Mouse (Mus musculus) E14TG2a.4 (cell line): Measurements from ENCODE around the gene D330045A20Rik.

Experiments used
- CTCF ChIP-seq: conservative IDR thresholded peaks from 2 replicates; pipeline ENCODE4 v1.5.1; 2014; ENCODE audit warnings: low read length
- NANOG ChIP-seq: IDR thresholded peaks from 2 replicates; pipeline ENCODE4 v1.6.1; 2014; ENCODE audit warnings: borderline replicate concordance, low read length, mixed read lengths
- POU5F1 ChIP-seq: IDR thresholded peaks from 2 replicates; pipeline ENCODE4 v1.6.1; 2014; ENCODE audit warnings: low read length, borderline replicate concordance

DNA sequence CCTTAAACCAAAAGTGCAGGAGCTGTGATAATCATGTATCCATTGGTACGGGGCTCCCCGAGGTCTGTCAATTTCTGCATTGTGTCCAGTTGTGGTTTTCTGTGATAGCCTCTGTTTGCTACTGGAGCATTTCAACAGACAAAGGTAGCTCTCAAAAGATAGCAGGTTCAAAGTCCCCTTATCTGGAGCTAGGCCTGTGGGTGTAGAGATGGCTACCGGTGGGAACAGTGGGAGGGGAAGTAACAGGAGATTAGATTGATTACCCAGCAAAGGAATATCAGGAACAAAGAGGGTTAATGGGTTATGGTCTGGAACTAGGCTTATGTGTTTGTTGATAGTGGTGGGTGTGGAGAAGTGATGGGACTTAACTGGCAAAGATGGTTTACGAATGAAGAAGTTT lies 46.8 kb downstream of the D330045A20Rik start:
- TF ChIP-seq CTCF (no peak), NANOG (no peak), POU5F1 (no peak)
